Mouse (Mus musculus) layer of hippocampus, adult 18-20 months (tissue): Measurements from ENCODE around the gene Slc4a2. TPM values are rescaled to one million over a fixed set of nuclear protein-coding genes. Genes with fewer than 3 reads are reported as not detected.

Experiments
- DNase-seq, 2 experiments: peaks; one replicate each; pipeline ENCODE4 v3.0.0; 2022; ENCODE audit warnings: low spot score in 2 of 2
- total RNA-seq, 2 experiments: library from RNA; stranded (reverse); gene quantifications; 2 replicates each; pipeline ENCODE4 v1.2.3; 2021

Slc4a2 gene
- total RNA-seq, 2 experiments from 2014 or later, result 30.1 to 30.8 TPM

DNA sequence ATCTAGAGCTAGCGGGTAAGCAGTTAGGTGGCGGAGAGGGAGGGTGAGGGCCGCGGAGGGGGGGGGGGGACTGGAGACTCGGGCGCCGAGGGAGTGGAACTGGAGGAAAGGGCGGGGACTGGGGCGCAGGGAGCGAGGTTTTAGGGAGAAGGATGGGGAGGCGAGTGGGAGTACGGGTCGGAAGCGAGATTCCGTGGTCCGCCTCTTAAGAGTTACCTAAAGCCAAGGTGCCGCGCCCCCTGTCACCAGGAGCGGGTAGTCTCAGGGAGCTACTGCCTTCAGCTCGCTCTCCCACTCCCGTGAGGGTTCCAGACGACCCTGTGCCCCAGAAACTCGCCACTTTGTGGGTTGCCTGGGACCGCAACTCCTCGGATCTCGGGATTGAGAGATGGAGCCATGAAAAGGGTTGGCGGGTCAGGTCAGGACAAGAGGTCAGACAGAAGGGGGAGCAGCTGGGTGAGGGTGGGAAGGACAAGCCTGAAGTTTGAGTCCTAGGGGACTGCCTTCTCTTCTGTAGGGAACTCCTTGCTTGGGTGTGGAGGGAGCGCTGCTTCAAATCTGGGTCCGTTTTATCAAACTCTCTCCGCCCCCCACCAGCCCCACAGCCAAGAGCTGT is 1.9 kb downstream of the Slc4a2 start:
- no peak for DNase-seq

DNA sequence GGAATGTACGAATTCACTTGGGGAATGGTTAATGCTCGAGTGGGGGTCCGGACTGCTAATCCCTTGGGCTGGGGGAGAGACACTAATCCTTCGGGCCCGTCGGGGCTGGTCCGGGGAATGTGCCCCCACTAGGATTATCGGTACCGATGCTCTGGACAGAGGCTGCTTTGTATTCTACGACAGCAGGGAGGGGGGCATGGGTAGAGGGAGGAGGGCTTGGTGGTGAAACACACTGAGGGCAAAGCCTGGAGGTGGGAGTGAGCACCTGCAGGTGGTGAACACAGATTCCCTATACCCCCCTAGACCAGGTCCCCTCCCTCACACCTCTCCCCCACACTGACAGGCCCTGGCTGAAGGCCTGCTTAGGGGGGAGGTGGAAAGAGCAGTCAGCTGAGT is 2.4 kb downstream of the Slc4a2 start:
- no peak for DNase-seq

DNA sequence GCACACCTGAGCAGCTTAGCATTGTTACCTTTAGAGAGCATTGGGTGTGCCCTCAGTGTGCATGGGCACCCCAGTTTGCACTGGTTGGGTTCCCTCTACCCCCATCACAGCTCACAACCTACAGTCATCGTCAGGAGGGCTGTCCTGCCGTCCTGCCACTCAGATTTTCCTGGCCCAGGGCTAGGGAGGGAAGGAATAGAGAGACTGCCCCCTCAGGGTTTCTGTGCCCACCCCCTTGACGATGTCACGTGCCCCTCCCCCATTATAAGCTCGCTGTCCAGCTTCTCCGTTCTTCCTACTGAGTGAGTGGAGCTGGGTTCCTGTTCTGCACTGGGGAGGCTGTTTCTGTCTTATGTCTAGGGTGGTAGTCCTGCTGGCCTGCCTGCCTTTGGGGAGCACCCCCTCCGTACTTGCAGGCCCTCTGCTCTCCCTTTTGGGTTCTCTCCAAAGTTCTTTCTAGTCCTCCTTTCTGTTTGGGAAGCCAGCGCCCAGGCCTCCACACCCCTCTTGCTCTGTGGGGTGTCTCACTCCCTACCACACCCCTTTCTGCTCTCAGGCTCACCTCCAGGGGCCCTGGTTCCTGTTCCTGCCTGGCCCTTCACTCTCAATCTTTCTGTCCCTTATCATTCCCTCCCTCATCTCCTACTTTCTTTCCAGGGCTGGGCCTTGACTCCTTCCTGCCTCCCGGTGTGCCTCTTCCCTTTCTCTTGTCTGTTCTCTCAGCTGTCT is 3.1 kb downstream of the Slc4a2 start:
- DNase-seq, result no peak

DNA sequence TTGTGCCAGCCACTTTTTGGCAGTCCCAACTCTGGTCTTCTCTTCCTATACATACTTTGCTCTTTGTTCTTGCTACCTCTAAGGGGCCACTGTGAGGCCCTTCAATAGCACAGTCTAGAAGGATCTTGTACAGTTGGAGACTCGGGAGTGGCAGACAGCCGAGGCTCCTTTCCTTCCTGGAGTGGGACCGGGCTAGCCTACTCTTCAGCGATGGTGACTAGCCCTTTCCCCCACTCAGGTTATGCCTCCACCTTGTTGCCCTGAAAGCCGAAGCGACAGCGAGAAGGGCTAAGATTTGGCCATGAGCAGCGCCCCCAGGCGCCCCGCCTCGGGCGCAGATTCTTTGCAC is 3.6 kb downstream of the Slc4a2 start:
- DNase-seq, result no peak

DNA sequence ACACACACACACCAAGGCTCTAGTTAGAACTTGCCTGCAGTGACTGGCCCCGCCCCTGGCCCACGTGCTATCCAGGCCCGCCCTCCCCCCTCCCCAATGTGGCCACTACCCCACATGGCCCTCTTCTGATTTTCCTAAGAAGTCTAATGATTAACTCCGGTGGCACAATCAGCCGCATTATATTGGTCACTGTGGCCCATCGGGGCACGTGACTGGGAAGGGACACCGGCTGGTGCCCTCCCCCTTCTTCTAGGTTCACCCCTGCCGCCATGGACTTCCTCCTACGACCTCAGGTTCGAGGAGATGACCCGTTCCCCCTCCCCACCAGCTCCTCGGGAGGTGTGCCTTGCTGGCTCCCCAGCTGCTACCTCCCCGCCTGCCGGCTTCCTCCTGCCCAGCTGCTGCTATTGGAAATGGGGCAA is 4.4 kb downstream of the Slc4a2 start:
- DNase-seq, result no peak

DNA sequence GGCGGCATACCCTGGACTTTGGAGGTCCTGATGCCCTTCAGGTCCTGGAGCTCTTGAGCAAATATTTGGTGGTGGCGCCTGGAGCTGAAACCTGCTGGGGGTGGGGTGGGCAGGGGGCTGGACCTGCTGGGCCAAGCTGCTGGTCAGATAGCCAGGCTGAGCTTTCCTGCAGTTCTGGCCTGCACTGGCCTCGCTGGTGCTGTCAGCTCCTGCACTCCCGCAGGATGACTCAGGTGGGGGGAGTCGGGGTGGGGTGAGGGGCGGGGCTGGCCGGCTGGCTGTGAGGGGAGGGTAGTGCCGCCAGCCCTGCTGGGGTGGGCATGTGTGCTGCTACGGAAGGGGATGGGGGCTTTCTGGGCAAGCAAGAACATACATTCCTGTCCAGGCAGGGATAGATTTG is 5.0 kb downstream of the Slc4a2 start:
- no peak for DNase-seq

DNA sequence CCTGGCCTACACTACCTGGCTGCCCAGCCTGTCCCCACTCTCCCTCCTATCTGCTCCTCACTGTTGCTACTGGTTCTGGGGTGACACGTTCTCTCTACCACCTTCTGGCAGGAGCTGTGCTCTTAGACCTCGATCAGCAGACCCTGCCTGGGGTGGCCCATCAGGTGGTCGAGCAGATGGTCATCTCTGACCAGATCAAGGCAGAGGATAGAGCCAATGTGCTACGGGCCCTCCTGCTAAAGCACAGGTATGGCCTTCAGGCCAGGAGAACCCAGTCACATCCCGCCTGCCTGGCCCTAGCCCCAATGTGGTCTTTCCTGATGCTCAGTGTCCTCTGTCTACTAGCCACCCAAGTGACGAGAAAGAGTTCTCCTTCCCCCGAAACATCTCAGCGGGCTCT is 10.4 kb downstream of the Slc4a2 start:
- no peak for DNase-seq

DNA sequence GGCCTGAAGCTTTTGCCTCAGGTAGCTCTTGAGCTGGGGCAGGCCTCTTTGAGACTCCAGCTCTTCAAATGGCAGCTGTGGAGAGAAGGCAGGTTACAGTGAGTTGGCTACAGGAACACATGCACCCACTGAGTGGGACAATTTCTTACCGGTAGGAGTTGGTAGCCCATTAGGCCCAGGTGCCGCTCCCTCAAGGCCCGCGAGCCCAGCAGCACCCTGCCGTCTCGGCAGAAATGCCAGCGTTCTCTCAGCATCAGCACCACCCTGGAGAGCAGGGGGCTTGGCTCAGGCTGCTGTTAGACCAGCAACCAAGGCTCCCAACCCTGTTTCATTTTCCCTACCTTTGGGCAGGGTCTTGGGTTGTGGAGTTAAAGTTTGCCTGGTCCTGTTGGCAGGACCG is 17.6 kb downstream of the Slc4a2 start:
- DNase-seq, result no peak

DNA sequence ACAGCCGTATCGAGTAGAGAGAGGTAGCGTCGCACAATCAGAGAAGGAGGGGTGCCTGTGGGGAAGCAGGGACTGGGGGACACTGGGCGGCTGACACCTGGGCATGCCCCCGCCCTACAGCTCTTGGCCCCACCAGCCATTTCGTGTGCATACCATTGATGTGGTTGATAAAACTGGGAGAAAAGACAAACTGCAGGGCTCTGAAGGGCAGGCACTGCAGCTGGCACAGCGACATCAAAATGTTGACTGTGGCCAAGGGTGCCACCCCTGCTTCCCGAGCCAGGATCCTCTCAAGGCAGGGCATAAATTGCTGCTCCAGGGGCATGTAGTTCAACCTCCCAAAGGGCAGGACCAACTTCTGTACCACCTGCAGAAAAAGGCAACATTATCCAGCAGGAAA is 18.4 kb downstream of the Slc4a2 start:
- no peak for DNase-seq

DNA sequence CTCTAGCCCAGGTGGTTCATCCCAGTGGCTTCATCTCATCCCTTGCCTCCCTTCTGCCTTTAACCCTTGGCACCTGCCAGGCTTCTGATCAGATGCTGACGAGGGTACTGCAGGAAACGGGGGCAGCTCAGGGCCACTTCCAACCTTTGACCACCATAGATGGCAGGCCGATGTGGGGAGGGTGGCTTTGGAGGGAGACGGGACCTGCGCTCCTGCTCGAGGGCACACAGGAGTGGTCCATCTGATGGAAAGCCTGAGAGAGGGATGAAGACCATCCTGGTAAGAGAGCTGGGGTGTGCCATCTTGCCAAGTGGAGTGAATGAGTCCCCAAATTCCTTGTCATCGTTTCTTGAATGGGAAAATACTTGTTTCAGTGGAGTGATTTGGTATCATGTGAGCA is 19.6 kb downstream of the Slc4a2 start:
- DNase-seq, result no peak

DNA sequence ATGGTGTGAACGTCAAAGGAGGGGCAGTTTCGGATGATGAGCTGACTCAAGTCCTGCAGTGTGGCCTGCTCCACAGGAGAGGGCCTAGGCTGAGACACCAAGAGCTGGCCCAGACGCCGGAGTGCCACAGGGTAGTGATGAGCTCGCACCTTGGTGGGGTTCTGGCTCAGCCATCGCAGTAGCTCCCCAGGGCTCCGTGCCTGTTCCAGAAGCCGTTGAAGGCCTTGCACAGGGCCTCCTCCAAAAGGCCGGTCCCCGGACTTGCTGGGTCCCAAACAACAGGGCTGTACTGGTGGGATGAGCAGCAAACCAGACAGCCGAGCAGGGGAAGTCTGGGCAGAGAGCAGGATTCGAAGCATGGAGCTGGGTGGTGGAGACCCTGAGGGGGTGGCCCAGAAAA is 20.3 kb downstream of the Slc4a2 start:
- no peak for DNase-seq

DNA sequence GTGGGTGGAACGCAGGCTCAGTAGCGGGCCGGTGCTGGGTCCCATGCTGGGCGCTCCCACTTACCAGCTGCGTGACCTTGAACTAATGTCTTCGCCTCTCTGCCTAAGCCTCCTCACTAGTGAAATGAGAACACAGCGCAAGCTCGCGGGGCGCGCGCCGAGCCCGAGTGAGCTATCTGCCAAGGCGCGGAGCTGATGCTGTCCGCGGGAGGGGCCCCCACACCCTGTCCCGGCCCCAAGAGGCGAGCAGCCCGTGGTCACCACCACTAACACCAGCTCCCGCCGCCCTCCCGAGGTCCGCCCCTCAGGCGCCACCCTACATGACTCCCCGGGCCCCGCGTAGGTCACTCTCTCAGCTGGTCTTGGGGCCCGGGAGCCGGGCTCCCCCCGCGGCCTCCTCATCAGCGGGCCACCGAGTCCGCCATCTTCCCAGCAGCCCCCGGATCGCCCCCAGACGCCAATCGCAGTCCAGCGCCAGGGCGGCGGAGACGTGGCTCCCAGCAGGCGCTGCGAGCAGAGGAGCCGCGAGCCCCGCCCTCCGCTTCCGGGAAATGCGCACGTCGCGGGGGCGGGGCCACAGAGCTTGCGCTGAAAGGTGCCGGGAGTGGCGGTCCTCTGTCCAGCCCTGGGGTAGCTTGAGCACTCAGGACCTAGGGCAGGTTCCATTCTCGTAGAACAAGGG is 21.2 kb downstream of the Slc4a2 start, which contains the start of gene Fastk:
Gene Fastk (minus strand): TSS at position 542 of the 682 bp plus-strand sequence.
- DNase-seq, result peak; percentile 94 to 95

DNA sequence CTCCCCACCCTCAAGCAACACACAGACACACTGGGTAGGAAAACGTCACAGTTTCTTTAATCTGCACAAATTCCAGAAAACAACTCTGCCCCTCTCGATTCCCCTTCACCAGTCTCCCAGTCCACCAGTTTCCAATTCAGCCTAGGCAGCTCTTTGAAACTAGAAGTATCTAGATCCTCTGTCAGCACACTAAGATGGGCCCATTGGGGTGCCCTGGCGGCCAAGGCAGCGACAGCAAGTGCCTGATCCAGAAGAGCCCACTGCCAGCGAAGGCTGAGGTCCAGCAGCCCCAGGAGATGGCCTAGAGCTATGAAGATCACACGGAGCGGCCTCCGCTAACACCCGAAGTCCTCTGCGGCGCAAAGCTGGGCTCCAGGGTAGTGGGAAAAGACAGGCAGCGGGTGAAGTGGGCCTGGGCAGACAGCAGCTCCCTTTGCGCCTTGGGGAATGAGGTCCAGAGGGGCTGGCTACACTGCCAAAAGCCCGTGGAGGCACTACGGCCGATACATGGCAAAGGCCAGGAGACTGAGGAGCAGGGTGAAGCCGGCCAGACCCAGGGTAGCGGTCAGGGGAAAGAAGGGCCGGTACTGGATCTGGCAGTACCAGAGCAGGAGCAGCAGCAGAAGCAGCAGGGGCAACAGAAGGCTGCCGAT is 21.9 kb downstream of the Slc4a2 start:
- no peak for DNase-seq

DNA sequence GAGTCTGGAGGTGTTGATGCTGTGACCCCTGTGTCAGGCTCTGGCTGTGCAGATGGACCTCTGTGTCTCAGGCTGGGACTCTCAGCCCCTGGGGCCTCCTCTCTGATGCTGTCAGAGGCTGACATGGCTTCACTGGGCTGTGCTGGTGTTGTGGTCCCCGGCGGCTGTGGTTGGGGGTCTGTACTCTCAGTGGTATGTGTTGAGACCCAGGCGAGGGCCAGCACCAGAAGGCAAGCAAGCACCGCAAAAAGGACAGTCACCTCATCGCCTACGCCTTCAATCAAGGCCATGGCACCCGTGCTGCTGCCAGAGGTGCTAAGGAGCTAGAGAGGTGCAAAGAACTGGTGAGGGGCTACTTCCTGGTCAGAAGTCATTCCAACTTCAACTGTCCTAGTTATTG is 23.0 kb downstream of the Slc4a2 start:
- DNase-seq, result no peak

DNA sequence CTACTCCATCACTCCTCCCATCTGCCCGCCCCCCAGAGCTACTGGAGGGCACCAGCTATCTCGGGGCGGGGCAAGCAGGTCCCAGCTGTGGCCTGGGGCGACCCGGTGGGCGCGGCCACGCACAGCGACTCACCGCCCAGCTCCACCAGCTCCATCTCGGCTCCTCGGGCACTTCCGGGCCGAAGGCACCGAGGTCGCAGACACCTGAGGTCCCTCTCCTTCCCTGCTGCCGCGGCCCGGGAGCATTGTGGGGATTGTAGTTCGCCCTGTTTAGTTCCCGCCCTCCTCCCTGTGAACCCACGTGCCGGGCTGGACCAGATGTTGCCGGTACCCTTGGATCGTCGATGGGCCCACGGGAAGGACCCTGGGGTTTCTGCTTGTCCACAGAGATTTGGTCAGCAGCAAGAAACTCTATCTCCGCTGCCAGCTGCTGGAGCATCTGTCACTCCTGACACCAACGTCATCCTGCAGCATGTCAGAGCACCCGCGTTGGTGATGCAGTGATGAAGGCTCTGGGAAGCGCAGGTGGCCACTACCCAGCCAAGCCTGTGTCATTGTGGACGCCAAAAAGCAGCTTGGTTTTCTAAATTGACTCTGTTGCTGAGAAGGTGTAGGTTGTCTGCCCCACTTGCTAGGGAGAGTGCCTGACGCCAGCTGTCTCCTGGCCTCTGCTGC is 24.1 kb downstream of the Slc4a2 start, which contains the start of gene Tmub1:
Gene Tmub1 (minus strand): TSS at position 231 of the 675 bp plus-strand sequence.
- DNase-seq, result peak; percentile 79 to 86

DNA sequence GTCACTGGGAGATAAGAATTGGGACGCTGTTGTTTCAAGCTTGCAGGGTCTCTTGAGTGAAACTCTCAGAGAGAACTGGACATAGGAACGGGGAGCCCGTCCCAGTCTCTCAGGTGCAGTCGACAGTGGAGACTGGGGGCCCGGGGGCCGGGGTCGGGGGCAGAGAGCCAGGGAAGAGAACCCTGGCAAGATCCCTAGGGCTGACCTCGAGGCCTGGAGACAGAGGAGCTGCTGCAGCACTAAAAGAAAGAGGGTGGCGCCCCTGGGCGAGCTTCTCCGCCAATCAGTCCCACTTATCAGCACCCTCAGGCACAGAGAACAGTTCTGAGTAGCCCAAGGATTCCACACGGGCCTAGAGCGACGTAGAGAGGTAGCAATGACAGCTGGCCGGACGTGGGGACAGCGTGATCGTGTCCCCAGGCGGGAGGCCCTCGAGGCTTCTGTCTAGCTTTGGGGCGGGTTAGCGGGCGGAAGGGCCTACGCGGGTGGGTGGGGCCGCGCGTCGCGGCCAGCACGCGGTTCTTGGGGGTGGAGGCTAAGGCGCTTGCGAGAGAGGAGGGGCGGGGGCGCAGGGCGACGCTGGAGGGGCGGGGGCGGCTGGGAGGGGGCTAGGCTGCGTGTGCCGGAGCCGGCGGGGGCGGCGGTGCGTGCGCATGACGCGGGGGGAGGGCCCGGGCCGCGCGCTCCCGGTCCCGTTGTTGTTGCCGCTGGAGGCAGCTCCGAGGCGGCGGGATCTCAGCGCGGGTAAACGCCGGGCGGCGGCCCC is 27.8 kb downstream of the Slc4a2 start:
- DNase-seq, result peak; percentile 79 to 93

DNA sequence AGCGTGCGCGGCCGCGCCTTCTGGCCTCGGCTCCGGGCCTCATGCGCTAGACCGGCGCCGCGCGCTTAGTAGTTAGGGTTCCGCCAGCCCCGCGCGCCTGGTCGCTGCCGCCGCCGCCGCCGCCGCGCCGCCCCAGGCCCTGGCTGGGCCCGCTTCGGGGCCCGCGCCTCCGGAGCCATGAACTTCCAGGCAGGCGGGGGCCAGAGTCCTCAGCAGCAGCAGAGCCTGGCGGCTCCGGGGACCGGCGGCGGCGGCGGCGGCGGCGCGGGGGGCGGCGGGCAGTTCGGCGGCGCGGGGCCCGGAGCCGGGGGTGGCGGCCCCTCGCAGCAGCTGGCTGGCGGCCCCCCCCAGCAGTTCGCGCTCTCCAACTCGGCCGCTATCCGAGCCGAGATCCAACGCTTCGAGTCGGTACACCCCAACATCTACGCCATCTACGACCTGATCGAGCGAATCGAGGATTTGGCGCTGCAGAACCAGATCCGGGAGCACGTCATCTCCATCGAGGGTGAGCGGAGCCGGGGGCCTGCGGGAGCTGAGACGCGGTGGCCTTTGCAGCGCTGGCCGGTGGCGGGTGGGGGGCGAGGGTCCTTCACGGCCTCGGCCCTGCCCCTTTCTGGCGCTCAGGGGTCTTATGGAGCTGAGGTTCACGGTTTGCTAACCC is 28.5 kb downstream of the Slc4a2 start, which contains the start of gene Agap3:
Gene Agap3 (plus strand): TSS at position 148 of the 661 bp plus-strand sequence.
- no peak for DNase-seq

DNA sequence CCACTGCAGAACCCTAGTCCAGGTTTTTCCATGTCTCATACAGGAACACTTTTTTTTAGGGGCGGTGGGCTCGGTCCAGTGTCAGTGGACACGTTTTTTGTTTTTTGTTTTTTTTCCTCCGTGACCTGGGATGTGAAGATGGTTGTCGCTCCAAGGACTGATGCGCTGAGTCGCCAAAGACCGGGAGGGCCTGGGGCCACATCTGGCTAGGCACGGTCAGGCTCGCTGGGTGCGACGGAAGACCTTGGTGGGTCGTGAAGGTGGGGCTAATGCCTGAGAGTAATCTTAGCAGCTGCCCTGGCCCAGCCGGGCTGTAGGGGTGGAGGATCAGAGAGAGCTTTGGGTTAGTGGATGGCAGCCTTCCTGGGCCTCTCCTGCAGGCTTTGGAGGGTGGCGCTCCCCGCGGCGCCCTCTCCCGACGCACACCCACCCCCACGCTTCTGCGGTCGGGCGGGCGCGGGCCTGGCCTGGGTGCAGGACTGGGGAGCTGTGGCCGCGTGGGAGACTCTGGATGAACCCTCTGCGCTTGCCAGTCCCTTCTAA is 29.1 kb downstream of the Slc4a2 start:
- DNase-seq, result peak in 1 of 2 experiments; percentile 51

DNA sequence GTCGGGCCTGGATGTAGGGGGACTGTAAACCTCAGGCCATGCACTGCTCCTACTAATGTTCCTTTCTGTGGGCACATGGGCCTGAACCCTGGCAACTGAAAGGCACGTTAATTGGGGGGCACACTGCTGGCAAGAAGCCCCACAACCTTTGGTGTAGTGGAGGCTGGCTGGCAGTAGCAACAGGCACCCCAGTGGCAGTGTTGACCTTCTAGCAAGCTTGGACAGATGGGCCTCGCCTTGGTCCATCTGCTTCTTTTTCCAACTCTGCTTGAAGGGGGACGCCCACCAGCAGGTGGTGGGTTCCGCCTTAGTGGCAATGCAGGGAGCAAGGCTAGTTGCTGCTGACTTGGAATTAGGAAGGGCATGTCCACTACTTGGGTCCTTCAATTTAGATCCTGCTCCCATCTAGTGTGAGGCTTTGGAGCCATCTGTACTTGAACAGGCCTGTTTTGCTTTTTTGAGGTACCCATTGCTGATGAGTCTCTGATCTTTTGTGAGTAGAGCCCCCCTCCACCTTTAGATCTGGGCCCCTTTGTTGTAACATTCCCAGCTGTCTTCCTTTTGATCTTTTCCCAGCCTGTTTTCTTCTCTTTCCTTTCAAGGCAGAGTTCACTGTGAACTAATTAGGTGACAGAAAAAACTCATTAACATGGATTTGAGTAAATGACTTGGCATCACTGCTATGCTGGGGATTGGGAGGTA is 29.8 kb downstream of the Slc4a2 start:
- no peak for DNase-seq
